Mouse (Mus musculus) cerebellum, postnatal 14 days (tissue): ENCODE measurements at regions not wholly inside any gene's neighbourhood (a gene's known extent, or its start where the extent isn't known, plus 50 kb on each side); places are given as distances from the start of the nearest gene placed in this dataset.
A peak's percentile ranks its signal among the peaks of the same experiment; 100 is the strongest.

ENCODE experiments used
- DNase-seq, 2 experiments: peaks; one replicate each; pipeline ENCODE4 v3.0.0; 2021; ENCODE audit warnings: mixed read lengths in 2 of 2

DNA sequence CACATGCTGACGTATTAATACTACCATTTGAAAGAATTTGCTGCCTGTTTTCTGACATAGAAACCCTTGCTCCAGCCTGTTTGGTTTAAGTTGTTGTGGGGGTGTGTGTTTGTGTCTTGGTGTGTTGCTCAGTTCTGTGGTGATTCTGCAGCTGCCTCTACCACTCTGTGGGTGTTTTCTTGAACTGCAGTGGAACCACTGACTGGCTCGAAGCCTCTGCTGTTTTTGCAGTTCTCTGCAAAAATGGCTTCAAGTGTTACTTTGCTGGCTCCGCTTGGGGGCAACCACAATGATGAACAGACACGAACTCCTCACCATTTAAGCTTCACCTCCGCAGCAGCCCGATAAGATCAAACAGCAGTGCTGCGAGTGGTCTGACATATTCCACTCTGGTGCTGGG, 274.6 kb downstream of the Ets1 start:
- DNase-seq = no peak

DNA sequence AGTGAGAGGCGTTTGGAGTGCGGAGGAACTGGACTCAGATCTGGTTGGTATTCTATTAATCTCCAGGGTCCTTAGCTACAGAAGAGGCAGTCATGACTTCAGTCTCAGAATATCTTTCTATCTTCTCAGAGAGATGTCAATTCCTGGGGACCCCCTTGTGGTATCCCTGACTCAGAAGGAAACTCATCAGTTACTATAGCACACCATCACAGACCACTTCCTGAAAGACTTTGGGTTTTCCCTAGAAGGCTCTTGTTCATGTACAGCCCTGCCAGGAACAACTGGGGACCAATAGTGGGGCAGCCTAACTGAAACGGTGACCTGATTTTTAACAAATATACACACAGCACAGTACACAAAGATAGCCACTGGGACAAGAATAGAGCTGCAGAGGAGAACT, 279.6 kb downstream of the Ets1 start:
- no peak for DNase-seq

DNA sequence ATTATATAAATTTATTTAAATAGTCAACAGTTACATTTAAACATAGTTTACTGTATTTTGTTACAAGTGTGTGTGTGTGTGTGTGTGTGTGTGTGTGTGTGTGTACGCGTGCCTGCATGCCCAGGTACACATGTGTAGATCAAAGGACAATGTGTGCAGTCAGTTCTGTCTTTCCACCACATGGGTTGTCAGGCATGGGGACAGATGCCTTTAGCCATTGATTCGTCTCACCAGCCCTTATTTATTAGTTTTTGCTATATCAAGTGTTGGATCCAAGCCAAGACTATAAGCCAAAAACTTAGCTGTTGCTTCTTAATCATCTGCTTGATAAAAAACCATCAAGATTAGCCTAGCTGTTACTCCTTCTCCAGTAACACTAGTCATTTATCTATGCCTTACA, 280.7 kb downstream of the Ets1 start:
- no peak for DNase-seq

DNA sequence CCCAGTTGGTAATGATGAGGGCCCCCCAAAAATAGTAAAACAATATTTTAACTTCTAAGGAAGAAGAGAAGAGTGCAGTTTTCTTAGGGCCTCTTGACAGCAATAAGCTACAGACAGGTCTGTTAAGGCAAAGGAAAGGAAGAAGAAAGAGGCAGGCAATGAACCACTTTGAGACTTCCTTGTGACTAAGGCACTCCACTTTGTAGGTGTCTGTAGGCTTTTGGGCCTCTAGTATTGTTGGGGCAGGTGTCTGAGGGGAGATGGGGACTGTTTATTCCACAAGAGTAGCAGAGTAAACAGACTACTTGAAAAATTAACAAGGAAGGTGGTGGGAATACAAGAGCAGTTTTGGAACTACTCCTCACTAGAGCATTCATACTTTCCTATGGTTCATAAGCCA, 287.9 kb downstream of the Ets1 start:
- DNase-seq = no peak

DNA sequence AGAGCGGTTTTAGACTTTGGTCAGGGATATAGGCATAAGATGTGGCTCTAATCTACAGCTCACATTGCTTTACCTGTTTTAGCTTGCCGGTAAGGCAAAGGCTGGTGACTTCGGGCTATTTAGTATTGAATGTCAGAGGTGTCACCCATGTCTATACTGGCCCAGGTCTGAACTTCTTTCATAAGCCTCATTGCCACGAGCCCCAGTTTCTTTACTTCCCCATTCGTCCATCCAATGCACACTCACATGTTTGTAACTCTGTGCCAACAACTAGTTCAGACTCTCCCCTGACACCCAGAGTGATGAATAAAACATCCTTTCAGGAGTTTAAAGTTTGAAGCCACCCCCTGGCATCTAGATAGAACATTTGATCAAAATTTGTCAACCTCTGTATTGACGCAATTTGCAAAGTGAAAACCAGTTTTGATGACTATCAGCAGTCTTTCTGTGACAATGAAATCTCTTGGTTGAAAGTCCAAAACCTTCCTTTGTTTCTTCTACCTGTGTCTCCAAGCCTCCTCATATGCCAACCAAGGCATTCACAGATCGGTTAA, 288.4 kb downstream of the Ets1 start:
- no peak for DNase-seq

DNA sequence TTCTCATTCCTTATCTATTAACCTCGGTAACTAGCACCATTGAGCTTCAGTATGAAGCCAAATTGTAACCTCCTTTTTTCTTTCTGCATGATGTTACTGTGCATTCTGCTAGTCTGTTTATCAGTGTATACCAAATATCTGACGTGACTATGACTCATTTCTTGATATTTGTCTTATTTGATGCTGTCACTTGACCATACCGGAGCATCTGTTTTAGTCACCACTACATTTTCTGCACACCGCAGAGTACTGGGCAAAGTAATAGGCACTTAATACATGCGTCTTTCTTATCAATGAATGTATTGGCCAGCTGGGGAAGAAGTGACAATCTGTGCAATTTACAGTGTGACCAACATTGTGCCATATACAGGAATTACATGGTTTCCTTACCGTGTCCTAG, 289.0 kb downstream of the Ets1 start:
- DNase-seq = no peak

DNA sequence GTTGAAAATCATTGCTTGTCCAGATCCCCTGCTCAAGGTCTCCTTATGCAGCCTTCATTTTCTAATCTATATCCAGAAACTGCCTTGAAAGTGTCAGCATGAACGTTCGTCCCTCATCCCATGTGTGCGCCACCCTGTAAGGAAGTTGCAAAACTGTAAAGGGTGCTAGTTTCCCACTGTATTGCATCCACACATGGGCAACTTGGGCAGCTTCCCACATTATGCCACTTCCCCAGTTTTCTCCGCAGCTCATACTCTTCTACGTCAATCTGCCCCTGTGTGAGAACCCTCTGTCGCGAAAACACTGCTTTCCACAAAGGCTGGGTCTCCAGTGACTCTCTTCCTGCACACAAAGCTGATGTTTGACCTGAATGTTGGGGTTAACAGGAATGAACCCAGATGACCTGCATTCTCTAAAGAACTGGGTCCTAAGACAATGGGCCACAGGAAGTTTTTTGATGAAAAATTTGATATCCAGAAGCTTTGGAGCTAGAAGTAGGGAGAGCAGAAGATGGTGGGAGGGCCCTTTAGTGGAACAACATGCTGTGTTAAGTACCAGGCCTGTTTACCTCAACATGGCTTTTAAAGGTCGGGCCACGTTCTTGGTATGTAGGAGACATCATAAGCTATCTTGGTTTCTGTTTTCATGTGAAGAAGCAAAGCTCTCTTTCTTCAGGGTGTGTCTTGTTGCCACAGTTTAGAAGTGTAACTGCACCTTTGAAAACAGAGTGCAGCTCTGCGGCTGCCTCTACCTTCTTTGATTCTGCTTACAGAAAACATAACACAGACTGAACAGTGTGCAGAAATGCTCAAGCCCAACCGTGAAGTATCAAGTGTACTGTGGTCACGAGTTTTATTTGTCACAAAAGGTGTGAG, 289.9 kb downstream of the Ets1 start:
- DNase-seq = no peak

DNA sequence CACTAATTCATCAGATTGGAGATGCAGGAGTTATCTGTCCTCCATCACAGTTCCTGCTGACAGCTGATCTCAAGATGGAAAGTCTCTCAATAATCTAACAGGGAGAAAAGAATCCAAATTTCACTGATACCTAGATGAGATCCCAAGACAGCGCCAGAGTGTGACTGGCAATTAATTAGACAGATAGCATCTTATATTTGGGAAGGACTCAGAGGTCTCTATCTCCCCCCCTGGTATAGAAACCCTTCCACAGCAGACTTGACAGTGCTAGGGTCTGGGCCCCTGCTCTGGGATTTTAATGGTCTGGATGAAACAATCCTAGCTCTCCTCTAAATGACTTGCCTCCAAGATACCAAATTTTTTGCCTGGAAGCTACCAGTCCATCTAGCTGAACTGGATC, 291.6 kb downstream of the Ets1 start:
- no peak for DNase-seq

DNA sequence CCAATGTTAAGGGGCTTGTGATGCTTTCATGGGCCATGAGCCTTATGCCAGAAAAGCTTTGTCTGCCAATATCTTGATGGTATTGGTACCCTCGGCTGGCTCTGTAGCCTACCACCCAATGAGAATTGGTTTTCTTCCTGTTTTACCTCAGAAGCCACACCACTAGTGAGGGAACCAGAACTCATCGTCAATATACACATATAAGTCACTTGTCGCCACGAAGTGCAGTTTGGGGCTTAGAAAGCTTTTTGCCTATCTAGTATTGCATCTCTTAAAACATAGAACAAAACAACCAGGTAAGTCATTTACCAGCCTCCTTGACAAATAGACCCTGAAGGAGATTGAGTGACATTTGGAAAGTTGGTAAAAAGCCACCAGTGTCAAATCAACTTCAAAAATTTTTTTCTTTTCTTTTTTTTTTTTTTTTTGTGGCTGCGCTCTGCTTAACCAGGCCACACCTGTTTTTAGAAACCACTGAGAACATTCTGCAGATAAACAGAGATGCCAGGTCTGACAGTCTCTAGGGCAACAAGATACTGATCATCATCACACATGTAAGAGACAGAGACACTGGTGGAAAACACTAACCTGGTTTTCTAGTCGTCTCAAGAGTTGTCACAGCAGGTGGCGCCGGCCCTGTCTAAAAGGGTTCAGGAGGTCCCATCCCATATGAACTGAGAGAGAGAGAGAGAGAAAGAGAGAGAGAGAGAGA, 292.4 kb downstream of the Ets1 start:
- no peak for DNase-seq

DNA sequence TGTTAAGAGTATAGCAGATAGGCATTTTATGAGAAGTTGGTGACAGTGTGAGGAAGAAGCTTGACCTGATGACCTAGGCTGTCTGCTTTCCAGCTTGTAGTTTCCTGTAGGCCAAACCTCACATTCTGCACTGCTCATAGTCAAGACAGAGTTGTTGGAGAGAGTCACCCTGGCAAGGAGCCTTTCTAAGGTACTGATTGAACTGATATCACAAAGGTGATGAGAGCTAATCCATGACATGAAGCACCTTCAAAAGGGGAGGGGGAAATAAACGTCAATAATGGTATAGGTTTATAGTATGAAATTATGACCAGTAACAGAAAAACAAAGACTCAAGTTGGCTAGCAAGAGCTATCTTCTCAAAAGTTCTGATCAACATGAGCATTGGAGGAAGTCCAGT, 293.3 kb downstream of the Ets1 start:
- no peak for DNase-seq

DNA sequence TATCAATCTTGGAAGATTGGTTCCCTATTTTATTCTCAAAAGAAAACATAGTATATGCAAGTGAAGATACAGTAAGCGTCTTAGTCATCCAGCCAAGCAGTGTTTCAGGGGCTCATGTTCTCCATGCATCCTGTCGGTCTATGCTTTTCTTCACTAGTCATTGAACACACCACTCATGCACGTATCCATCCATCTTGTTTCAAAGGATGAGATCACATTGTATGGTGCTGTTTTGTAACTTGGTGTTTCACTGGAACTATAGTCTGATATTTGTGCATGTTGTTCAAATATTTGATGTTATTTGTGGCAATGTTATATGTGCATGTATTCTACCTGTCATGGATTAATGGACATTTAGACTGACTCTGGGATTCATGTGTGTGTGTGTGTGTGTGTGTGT, 293.8 kb downstream of the Ets1 start:
- no peak for DNase-seq

DNA sequence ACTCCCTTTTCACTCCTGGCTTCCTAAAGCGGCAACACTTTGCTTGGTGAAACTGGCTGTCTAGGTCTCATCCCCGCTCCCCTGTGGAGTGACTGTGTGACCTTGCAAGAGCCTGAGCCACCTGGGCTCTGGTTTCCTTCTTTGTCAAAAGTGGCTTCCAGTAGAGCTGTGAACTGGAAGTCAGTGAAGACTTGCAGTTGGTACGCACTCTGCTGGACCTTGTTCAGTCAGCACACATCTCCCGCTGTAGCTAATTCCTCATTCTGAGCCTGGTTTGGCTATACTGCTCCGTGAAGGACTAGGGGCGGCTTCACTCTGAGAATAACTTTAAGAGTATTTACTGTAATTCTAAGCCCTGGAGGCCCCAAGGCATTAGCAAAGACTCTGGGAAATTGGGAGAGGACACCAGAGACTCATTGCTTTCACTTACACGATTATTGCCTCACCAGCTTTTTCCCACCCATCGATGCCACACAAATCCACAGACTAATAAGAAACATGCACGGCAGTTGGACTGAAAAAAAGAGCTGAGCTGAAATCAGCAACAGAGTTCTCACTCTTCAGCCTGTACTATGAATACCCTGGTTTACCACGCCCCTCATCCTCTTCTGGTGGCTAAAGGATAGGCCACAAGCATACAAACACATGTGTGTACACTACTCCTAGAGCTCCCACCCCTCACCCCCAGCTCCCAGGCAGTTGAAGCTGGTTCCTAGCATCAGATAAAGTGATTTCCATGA, 295.4 kb downstream of the Ets1 start:
- DNase-seq = no peak

DNA sequence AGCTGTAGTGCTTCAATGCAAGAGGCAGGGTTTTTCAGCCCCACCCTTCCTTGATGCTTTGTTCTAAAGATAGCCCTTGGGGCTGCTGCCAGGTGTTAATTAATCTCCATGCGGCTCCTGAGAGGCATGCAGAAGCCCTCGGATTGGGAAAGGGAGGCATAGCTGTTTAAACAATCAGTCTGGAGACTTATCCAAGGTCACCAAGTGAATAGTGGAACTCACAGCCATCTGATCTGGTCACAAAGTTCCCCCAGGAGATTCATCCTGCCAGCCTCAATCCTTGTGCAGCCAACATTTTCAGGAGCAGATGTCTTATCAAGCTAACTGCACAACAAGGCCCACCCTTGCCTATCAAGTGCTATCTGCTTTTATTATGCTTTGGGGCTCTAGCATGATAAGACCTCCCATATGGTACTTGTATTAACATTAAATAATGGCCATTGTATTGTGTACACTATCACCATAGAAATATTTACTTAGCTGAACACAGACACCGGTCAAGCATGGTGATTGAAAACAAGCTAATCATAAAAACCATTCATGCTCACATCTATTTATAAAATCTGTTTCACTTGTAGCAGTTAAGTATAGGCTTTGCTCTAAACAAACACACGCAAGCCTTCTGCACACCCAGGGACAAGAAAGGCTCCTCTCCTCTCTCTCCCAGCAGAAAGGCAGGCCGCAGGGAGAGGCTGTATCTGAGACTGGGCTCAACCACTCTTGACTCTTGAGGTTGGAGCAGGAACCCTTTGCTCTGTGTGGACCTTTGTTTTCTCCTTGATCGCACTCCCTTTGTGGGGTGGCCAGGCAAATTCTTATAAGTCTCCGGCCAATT, 297.4 kb downstream of the Ets1 start:
- no peak for DNase-seq

DNA sequence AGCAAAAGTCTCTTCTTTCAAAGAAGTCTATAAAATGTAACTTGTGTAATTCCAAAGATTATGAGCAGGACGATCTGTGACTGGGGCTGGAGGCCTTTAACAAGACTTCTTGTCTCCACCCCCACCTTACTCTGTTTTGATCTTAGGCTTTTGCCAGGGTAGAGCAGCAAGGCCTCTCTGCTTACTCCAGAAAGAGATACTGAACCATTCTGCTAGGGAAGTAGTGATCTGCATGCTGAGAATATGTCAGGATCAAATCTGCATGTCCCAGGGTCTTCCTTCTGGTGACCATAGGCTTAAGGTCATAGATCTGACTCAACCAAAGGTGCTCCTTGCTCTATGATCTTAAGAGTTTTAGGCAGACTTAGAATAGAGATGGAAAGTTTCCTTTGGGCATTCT, 298.4 kb downstream of the Ets1 start:
- DNase-seq = no peak

DNA sequence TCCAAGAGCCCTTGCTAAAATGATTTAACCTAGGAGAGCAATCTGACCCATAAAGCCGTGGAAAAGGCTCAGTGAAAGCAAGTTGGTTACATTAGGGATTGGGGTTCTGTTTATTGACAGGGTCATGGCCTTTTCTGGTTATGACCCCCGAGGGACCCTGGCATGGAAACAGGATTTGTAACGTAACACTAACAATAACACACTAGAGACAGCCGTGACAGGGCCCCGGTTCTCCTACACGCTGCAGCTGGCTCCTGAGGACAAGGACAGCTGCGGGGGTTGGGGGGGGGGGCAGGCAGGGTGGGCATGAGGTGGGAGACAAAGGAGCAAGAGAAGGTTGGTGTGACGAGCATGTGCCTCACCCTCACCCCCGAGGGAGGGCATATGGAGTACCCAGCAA, 300.4 kb downstream of the Ets1 start:
- DNase-seq = no peak

DNA sequence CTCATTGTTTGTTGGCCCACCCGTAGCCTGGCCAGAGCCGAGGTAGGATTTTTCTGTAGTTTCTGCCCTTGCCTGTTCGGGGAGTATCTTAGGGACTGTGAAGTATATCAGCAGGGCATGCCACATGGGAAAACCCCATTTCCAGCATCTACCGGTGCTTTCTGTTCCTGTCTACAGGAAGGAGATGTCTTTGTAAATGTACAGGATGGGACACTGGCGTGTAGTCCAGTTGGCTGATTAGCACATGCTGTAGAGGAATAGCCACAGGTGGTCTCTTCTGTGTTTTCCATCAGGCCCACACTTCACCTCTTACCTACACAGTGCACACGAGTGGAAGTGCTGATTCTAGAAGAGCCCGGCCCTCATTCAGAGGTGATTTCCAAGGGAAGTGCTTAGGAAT, 301.4 kb downstream of the Ets1 start:
- no peak for DNase-seq

DNA sequence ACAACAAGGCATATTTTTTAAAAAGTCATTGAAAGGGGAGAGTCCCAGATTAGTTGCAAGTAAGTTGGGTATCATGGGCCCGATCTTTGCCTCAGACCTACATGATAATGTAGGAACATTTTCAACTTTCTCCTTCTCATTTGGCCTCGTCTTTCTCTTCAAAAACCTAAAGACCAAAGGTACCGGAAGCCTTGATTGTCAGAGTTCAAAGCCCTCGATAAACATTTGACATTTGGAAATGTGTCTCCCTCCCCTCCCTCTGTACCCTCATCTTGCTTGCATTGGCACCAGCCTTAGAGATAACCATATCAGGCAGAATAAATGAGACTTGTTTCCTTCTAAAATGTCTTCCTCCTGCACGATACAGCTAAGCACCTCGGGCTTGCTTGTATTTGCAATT, 302.8 kb downstream of the Ets1 start:
- DNase-seq = no peak

DNA sequence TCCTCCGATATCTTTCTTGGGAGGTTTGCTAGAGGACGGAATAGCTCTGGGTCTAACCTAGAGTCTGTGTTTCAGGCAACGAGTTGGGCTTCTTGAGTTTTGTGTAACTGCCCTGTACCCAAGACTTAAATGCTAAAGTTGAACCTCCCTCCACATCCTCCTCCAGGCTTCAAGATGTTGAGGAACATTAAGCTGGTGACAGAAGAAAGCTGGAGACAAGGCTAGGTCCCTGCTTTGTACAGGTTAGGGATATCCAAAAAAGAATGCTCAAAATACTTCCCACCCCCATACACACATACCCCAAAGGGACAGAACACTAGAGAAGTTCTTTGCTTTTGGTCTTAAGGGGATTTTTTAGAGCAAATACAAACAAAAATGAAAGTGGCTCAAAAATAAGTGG, 303.6 kb downstream of the Ets1 start:
- DNase-seq = no peak

DNA sequence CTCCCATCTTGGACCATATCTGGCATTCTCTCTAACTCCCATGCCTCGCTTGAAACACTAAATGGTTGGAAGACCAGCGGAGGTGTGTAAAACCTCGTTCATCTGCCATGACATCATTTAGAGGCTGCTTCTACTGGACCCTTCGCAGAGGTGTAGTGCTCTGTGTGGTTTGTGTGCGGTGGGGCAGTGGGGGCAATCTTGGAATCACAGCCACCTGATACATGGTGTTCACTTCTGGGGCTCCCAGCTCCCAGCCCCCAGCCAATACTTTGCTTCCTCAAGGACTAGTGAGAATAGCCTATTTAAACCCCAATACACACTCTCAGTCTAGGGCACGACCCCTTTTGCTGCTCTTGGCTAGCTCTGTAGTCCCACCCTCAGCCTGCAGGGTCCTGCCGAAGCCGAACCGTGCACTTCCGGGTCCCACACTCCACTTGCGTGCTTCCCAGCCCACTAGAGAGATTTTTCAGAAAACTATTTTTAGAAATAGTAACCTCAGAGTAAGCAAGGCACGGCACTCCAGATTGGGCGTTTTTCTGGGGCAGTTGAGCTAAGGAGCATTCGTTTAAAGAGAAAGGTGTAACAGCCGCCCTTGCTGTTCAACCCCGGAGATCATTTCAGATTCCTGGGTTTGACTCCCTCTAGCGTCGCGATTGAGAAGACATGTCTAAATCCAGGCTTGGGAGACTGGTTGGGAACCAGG, 304.2 kb downstream of the Ets1 start:
- DNase-seq = peak; percentile 85 to 86

DNA sequence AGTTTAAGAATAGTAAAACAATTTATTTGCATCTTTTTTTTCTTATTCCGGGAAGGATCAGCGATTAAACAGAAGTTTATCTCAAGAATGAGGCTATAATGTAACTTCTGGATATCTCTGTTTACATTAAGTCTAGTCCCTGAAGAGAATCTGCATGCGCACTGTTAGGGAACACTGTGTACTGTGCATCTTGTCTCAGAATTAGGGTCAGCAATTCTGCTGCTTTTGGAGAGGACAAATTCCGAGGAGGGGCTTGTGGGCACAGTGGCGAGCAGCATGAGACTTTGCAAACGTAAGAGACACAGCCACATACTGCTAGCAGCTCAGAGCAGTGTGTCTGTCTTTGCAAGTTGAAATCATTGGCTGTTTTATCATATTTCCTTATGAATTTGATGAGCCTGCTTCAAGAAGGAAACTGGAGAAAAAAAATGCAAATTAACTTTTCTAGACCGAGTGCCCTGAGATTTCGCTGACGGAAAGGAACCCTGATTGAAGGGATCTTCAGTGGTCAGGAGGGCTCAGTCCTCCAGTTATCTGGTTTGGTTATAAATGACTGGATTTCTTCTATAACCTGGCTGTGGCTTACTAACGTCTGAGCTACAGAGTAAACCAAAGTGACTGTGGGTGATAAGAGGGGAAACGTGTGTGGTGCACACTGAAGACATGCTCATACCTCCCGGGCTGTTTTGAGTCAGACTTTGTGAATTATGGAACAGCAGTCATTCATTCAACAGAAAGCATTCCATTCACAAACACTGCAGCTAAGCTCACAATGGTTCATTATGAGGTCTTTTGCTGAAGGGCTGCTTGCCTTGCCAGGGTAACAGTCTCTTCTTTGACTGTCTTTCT, 305.1 kb downstream of the Ets1 start:
- DNase-seq = no peak

DNA sequence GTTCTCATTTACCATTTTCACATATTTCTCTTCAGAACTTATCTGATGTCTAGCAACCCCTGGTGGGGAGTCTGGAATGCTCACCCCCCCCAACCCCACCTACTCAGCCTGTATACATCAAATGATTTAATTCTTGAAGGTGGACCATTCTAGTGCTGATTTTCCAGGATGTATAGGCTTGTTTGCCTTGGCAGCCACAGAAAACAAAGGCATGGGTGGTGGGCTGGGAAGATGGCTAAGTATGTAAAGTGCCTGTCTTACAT, 305.7 kb downstream of the Ets1 start:
- DNase-seq = no peak
